Mouse (Mus musculus) liver, embryonic 14.5 days (tissue): ENCODE data around the gene Syt1.

ENCODE experiments used
- CTCF ChIP-seq: IDR thresholded peaks from 2 replicates; pipeline ENCODE4 v1.5.1; 2016; ENCODE audit warnings: antibody characterized with exemption, low read depth, control low read depth
- EP300 ChIP-seq: IDR thresholded peaks from 2 replicates; pipeline ENCODE4 v1.6.1; 2016; ENCODE audit warnings: antibody characterized with exemption, low read depth

GRCm38 (mm10) chr10:109003482-109003881, 7.3 kb downstream of the Syt1 start:
- TF ChIP-seq CTCF (no peak), EP300 (no peak)
